ENCODE assay signal across 12 mouse cellular contexts in the genomic region with DNA sequence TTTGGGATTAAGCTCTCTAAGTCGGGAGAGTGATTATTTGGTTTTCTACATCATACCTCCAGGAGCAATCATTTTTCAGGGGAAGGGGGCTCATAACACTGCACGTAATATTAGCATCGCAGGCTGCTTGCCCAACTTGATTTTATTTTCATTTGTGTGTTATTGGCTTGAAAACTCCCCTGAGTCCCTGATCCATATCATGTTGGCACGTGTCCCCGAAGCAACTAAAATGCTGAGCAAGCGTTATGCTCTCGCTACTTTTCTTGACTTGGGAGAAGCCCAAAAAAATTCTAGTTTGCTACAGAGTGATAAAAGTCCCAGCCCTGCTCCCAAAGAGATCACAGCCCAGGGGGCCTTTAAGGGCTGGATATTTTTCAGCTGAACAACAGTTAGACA.
DNase-seq lines count a peak whose midpoint lies in the region; ATAC-seq and TF ChIP-seq lines count a peak whose summit lies in the region.
"Had no signal": no experiment of that assay in that cellular context is flagged by ENCODE, and none has a peak within 500 bp of the region (broad histone marks: within the 10 kb centered on the region; RNA-seq: fewer than 3 reads in every experiment).

No protein-coding gene starts in this region.

- no peak overlapping the region for H3K4me3 ChIP-seq in heart, embryonic 11.5 days (ENCODE audit: low read depth, low read length)
- no peak overlapping the region for H3K4me3 ChIP-seq in heart, embryonic 10.5 days
- no peak overlapping the region for H3K4me3 ChIP-seq in kidney, embryonic 14.5 days (ENCODE audit: low read length)
- H3K4me3 ChIP-seq in MEL (ENCODE audit: control insufficient read depth in 1 of 2, insufficient read depth in 1 of 2, low read depth in 2 of 2, low read length in 2 of 2), result no peak overlapping the region
- H3K4me3 ChIP-seq in intestine, embryonic 15.5 days (replicated peaks), result no peak overlapping the region

- H3K27me3 ChIP-seq in heart, embryonic 11.5 days (ENCODE audit: control insufficient read depth, insufficient read depth, low read length), result no peaks in the 10 kb centered on the region
- no peaks in the 10 kb centered on the region for H3K27me3 ChIP-seq in heart, embryonic 10.5 days (ENCODE audit: insufficient read depth, poor library complexity, severe bottlenecking)
- H3K27me3 ChIP-seq in kidney, embryonic 14.5 days (ENCODE audit: control insufficient read depth, insufficient read depth, low read length), result no peaks in the 10 kb centered on the region
- no peaks in the 10 kb centered on the region for H3K27me3 ChIP-seq in MEL (ENCODE audit: control insufficient read depth in 1 of 2, insufficient read depth in 2 of 2, low read length in 2 of 2)
- H3K27me3 ChIP-seq in intestine, embryonic 15.5 days (replicated peaks), result no peaks in the 10 kb centered on the region

- H3K9ac ChIP-seq in heart, embryonic 11.5 days (ENCODE audit: low read depth, low read length), result no peak overlapping the region
- H3K9ac ChIP-seq in kidney, embryonic 14.5 days (ENCODE audit: low read depth, low read length), result no peak overlapping the region
- H3K9ac ChIP-seq in MEL (ENCODE audit: control insufficient read depth, low read depth, low read length, poor library complexity, severe bottlenecking), result no peak overlapping the region
- H3K9ac ChIP-seq in intestine, embryonic 15.5 days, result no peak overlapping the region
- H3K9ac ChIP-seq: liver, postnatal 0 days had no signal

- TF ChIP-seq EP300 in MEL (IDR thresholded peaks at IDR 0.05; ENCODE audit: low read depth in 1 of 2, low read length in 2 of 2), result no peak

- H3K27ac ChIP-seq in heart, embryonic 11.5 days (ENCODE audit: low read depth, low read length), result no peak overlapping the region
- H3K27ac ChIP-seq in heart, embryonic 10.5 days, result no peak overlapping the region
- no peak overlapping the region for H3K27ac ChIP-seq in kidney, embryonic 14.5 days (ENCODE audit: low read depth, low read length)
- H3K27ac ChIP-seq in MEL (ENCODE audit: control insufficient read depth, low read depth, low read length), result no peak overlapping the region
- peak overlapping the region; percentile 18; the same call in 1 of the 2 replicates for H3K27ac ChIP-seq in intestine, embryonic 15.5 days

- TF ChIP-seq POLR2A in MEL (IDR thresholded peaks at IDR 0.05; ENCODE audit: control insufficient read depth in 1 of 2, insufficient read depth in 1 of 2, low read depth in 1 of 2, low read length in 2 of 2, poor library complexity in 1 of 2), result no peak

- peaks cover 10% of the 10 kb centered on the region for H3K4me1 ChIP-seq in heart, embryonic 11.5 days (ENCODE audit: control insufficient read depth, insufficient read depth, low read length)
- H3K4me1 ChIP-seq in heart, embryonic 10.5 days, result peaks cover 14% of the 10 kb centered on the region
- H3K4me1 ChIP-seq in kidney, embryonic 14.5 days (ENCODE audit: control insufficient read depth, insufficient read depth, low read length), result peaks cover 5% of the 10 kb centered on the region; the same call in 1 of the 2 replicates
- 0 out of 4 replicates have a peak, but pooled peaks cover 0 to 3% of the 10 kb centered on the region in 2 experiments for H3K4me1 ChIP-seq in MEL (ENCODE audit: control insufficient read depth in 1 of 2, insufficient read depth in 2 of 2, low read length in 2 of 2)
- H3K4me1 ChIP-seq in intestine, embryonic 15.5 days (replicated peaks), result peaks cover 4% of the 10 kb centered on the region; the same call in 1 of the 2 replicates

- no peak for TF ChIP-seq CTCF in MEL (IDR thresholded peaks at IDR 0.05 in 2 of 3, conservative IDR thresholded peaks at IDR 0.05 in 1 of 3; ENCODE audit: control insufficient read depth in 1 of 3, insufficient read depth in 1 of 3, low read depth in 2 of 3, low read length in 3 of 3, poor library complexity in 1 of 3, severe bottlenecking in 1 of 3)

- no peak for TF ChIP-seq RAD21 in MEL (IDR thresholded peaks at IDR 0.05; ENCODE audit: low read depth, low read length)

- 59% methylated on average over 7 of the region's 7 CpGs for WGBS in heart, embryonic 11.5 days (ENCODE audit: insufficient replicate concordance)
- WGBS in heart, embryonic 10.5 days, result 73% methylated on average over 7 of the region's 7 CpGs
- WGBS in kidney, embryonic 14.5 days, result 49% methylated on average over 7 of the region's 7 CpGs
- WGBS in intestine, embryonic 15.5 days, result 40% methylated on average over 7 of the region's 7 CpGs

- H3K36me3 ChIP-seq in heart, embryonic 11.5 days (ENCODE audit: control insufficient read depth, insufficient read depth, low read length), result no peaks in the 10 kb centered on the region
- no peaks in the 10 kb centered on the region for H3K36me3 ChIP-seq in heart, embryonic 10.5 days
- no peaks in the 10 kb centered on the region for H3K36me3 ChIP-seq in kidney, embryonic 14.5 days (ENCODE audit: control insufficient read depth, insufficient read depth, low read length)
- H3K36me3 ChIP-seq in MEL (ENCODE audit: control insufficient read depth in 1 of 2, insufficient read depth in 2 of 2, low read length in 2 of 2), result no peaks in the 10 kb centered on the region
- H3K36me3 ChIP-seq in intestine, embryonic 15.5 days, result no peaks in the 10 kb centered on the region

- ATAC-seq in heart, embryonic 11.5 days (replicated peaks; ENCODE audit: insufficient number of reproducible peaks, low FRiP score, low TSS enrichment), result no peak
- no peak for ATAC-seq in kidney, embryonic 14.5 days (ENCODE audit: low FRiP score, low TSS enrichment)
- no peak for ATAC-seq in intestine, embryonic 15.5 days
- ATAC-seq: liver, postnatal 0 days had no signal

- no peak for DNase-seq in heart, embryonic 10.5 days (ENCODE audit: low spot score)
- peak; percentile 27 to 45 for DNase-seq in kidney, postnatal 4 days
- no peak for DNase-seq in MEL (ENCODE audit: low read depth, low spot score)
- no peak for DNase-seq in frontal cortex, postnatal 10 days (ENCODE audit: low spot score in 2 of 2)
- DNase-seq in cerebellum, adult 11 months, result no peak
- DNase-seq: cerebellum, adult 2 months; embryo, embryonic 11 days; liver, postnatal 0 days; thymus, postnatal 14 days had no signal

- no peaks in the 10 kb centered on the region for H3K79me2 ChIP-seq in MEL (ENCODE audit: control insufficient read depth, insufficient read depth, low read length, poor library complexity)

- no peaks in the 10 kb centered on the region for H3K9me3 ChIP-seq in heart, embryonic 11.5 days (replicated peaks; ENCODE audit: control insufficient read depth, low read length)
- 0 out of 2 replicates have a peak, but pooled peaks cover 2% of the 10 kb centered on the region for H3K9me3 ChIP-seq in heart, embryonic 10.5 days
- peaks cover 5% of the 10 kb centered on the region for H3K9me3 ChIP-seq in kidney, embryonic 14.5 days (ENCODE audit: control insufficient read depth, low read length)
- H3K9me3 ChIP-seq in MEL (replicated peaks; ENCODE audit: insufficient read depth, low read length), result no peaks in the 10 kb centered on the region
- H3K9me3 ChIP-seq in intestine, embryonic 15.5 days, result no peaks in the 10 kb centered on the region

- 0 out of 2 replicates have a peak overlapping the region, but pooled peaks have one; percentile 35 for H3K4me2 ChIP-seq in heart, embryonic 11.5 days
- H3K4me2 ChIP-seq in kidney, embryonic 14.5 days (replicated peaks; ENCODE audit: low read depth, low read length), result no peak overlapping the region
- no peak overlapping the region for H3K4me2 ChIP-seq in intestine, embryonic 15.5 days (replicated peaks)

TF ChIP-seq in MEL, 35 proteins besides CTCF, POLR2A, EP300 and RAD21:
- peak; percentile 48; the same call in 1 of the 2 replicates for TF ChIP-seq MAFK (IDR thresholded peaks at IDR 0.05; ENCODE audit: borderline replicate concordance, low read depth, low read length)
- TF ChIP-seq USF2 (IDR thresholded peaks at IDR 0.05; ENCODE audit: borderline replicate concordance in 1 of 2, insufficient read depth in 1 of 2, low read depth in 1 of 2, low read length in 2 of 2), result no peak

Comparison
In these comparisons a context has a peak if more than half of its experiments do, and no peak if none do; other contexts are left out.
1. DNase-seq: peak in kidney, postnatal 4 days (2 of 2); none in heart, embryonic 10.5 days (single experiment), MEL (single experiment), frontal cortex, postnatal 10 days (0 of 2) and cerebellum, adult 11 months (single experiment).